Mouse (Mus musculus) midbrain, embryonic 11.5 days (tissue): Measurements from ENCODE around the gene Mief2. TPM values are rescaled to one million over a fixed set of nuclear protein-coding genes. Genes with fewer than 3 reads are reported as not detected.
A peak's percentile ranks its signal among the peaks of the same experiment; 100 is the strongest.

ENCODE experiments used
- ATAC-seq: fragments of 200-750 bp; cut with Nextera tagmentation; 2 replicates; pipeline ENCODE4 v1.8.0; 2017; ENCODE audit warnings: moderate TSS enrichment, moderate library complexity; ENCODE audit not compliant: low FRiP score
- DNase-seq: peaks from one replicate; pipeline ENCODE4 v3.0.0; 2015; ENCODE audit warnings: low spot score; ENCODE audit errors: missing footprints
- H3K27ac ChIP-seq: fragments of 300-500 bp; sonication (generic); 2 replicates; pipeline ENCODE4 v1.5.1; 2014; ENCODE audit warnings: low read depth, low read length
- H3K27me3 ChIP-seq: fragments of 300-500 bp; sonication (generic); 2 replicates; pipeline ENCODE4 v1.6.1; 2014; ENCODE audit warnings: mild to moderate bottlenecking, low read length, moderate library complexity, mixed read lengths; ENCODE audit not compliant: control insufficient read depth, insufficient read depth
- H3K36me3 ChIP-seq: fragments of 300-500 bp; sonication (generic); 2 replicates; pipeline ENCODE4 v1.6.1; 2014; ENCODE audit warnings: mild to moderate bottlenecking, low read length, moderate library complexity, mixed read lengths; ENCODE audit not compliant: control insufficient read depth, insufficient read depth
- H3K4me1 ChIP-seq: fragments of 300-500 bp; sonication (generic); 2 replicates; pipeline ENCODE4 v1.6.1; 2014; ENCODE audit warnings: low read length; ENCODE audit not compliant: control insufficient read depth, insufficient read depth
- H3K4me2 ChIP-seq: fragments of 300-500 bp; sonication (generic); 2 replicates; pipeline ENCODE4 v1.6.1; 2014; ENCODE audit warnings: mild to moderate bottlenecking, moderate library complexity
- H3K4me3 ChIP-seq: fragments of 300-500 bp; sonication (generic); 2 replicates; pipeline ENCODE4 v1.5.1; 2014; ENCODE audit warnings: low read depth, low read length
- H3K9ac ChIP-seq: fragments of 300-500 bp; sonication (generic); 2 replicates; pipeline ENCODE4 v1.6.1; 2014; ENCODE audit warnings: low read length
- H3K9me3 ChIP-seq: fragments of 300-500 bp; sonication (generic); 2 replicates; pipeline ENCODE4 v1.6.1; 2016; ENCODE audit warnings: low read length; ENCODE audit not compliant: control insufficient read depth
- WGBS: fragments of 180-500 bp; shearing (Covaris S2); extraction: QIAGEN DNeasy Blood & Tissue Kit; methylation state at CpG from one replicate; pipeline ENCODE4 v1.1.7; 2014; 5-methylcytosine and 5-hydroxymethylcytosine counted together
- polyA plus RNA-seq: library from polyadenylated mRNA; unstranded; fragments of >200 nt; fragmentation: Nextera tagmentation; extraction: Ambion mirVana; gene quantifications from 2 replicates; pipeline ENCODE4 v1.2.1, GENCODE M21; 2014

Mief2 gene
- polyA plus RNA-seq, 1 experiment from 2014 or later, result 13.6 TPM

DNA sequence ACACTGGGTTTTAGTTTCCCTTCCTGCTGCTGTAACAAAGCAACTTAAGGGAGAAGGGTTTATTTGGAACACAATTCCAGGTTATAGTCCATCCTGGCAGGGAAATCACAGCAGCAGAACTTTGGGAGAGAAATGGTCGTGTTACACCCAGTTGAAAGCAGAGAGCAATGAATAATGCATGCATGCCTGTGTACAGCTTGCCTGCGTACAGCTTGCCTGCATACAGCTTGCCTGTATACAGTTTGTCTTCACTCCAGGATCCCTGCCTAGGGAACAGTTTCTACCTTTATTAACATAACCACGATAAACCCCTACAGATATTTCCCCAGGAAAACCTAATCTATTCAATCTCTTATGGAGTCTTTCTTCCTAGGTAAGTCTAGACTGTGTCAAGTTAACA is 42.6 kb downstream of the Mief2 start:
- WGBS, result 79% methylated on average over 3 of the region's 3 CpGs
- H3K27me3 ChIP-seq, result no peaks in the 10 kb centered on the region
- DNase-seq (no peak), ATAC-seq (no peak)
- no peaks in the 10 kb centered on the region for H3K36me3 ChIP-seq
- no peak overlapping the region for H3K9ac ChIP-seq
- H3K9me3 ChIP-seq, result no peaks in the 10 kb centered on the region
- H3K4me3 ChIP-seq, result no peak overlapping the region
- no peak overlapping the region for H3K4me2 ChIP-seq
- H3K4me1 ChIP-seq, result peaks cover 9% of the 10 kb centered on the region
- no peak overlapping the region for H3K27ac ChIP-seq

DNA sequence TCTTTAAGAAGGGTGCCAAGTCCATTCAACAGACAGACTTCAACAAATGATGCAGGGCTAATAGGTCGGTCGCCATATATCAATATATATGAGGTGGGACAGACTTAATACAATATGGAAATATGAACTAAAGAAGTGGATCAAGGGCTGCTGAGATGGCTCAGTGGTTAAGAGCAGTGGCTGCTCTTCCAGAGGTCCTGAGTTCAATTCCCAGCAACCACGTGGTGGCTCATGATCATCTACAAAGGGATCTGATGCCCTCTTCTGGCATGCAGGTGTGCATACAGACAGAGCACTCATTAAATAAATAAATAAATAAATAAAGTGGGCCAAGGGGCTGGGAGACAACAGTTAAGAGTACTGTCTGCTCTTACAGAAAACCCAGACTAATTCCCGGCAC is 44.0 kb downstream of the Mief2 start:
- WGBS, result 84% methylated on average over 4 of the region's 4 CpGs
- Histone ChIP-seq H3K4me1 (peaks cover 16% of the 10 kb centered on the region), H3K9me3 (no peaks in the 10 kb centered on the region), H3K36me3 (no peaks in the 10 kb centered on the region), H3K4me2 (no peak overlapping the region), H3K27me3 (no peaks in the 10 kb centered on the region), H3K27ac (no peak overlapping the region), H3K9ac (no peak overlapping the region), H3K4me3 (no peak overlapping the region)
- no peak for ATAC-seq
- DNase-seq, result no peak

DNA sequence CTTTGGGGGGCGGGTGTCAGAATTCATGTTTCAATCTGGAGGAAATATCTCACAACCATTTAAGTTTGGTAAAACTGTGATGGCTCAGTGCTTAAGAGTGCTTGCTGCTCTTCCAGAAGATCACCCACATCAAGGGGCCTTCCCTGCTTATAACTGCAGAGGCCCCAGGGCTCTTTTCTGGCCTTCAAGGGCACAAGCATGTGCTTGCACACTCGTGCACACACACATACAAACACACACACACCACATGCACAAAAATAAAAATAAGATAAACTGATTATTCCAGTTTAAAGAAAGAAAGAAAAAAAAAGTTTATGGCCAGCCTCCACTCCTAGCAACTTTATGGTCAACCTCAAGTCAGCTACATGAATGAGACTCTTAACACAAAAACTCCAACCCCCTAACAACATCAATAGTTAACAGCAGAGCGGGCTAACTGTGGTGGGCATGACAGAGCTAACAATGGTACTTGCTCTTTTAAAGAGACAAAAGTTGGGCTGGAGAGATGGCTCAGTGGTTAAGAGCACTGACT is 46.0 kb downstream of the Mief2 start:
- H3K36me3 ChIP-seq, result no peaks in the 10 kb centered on the region
- H3K4me3 ChIP-seq, result no peak overlapping the region
- no peaks in the 10 kb centered on the region for H3K9me3 ChIP-seq
- H3K27me3 ChIP-seq, result no peaks in the 10 kb centered on the region
- ATAC-seq (no peak), DNase-seq (no peak)
- H3K4me1 ChIP-seq, result peaks cover 29% of the 10 kb centered on the region
- H3K27ac ChIP-seq, result no peak overlapping the region
- no peak overlapping the region for H3K4me2 ChIP-seq
- no peak overlapping the region for H3K9ac ChIP-seq
- 90% methylated on average over 3 of the region's 3 CpGs for WGBS

DNA sequence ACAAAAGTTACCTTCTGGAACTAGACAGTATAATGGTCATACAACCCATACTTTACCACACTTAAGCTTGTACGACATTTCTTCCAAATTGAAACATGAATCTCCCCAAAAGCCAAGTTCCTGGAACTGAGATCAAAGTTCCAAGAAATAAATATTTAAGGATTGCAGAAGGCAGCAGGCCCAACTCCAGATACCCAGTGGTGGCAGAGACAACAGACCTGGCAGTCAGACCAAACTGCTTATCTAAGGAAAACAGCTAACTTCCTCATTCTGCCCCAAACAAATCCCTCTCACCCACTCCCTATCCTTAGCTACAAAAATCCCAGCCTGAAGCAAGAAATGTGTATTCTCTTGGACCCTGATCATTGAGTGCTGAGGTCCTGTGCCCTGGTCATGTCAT is 46.6 kb downstream of the Mief2 start:
- WGBS, result 82% methylated on average over 1 of the region's 1 CpGs

GRCm38 (mm10) chr11:60775578-60775977 is 47.4 kb downstream of the Mief2 start:
- ATAC-seq (no peak), DNase-seq (no peak)
- WGBS, result 60% methylated on average over 6 of the region's 6 CpGs
- Histone ChIP-seq H3K27me3 (no peaks in the 10 kb centered on the region), H3K4me3 (peak overlapping the region; percentile 79; the same call in 1 of the 2 replicates), H3K9ac (peak overlapping the region; percentile 21; the same call in 1 of the 2 replicates), H3K27ac (no peak overlapping the region), H3K36me3 (no peaks in the 10 kb centered on the region), H3K4me1 (peaks cover 41% of the 10 kb centered on the region), H3K4me2 (peak overlapping the region; percentile 79), H3K9me3 (no peaks in the 10 kb centered on the region)

More for the DNA sequence above, 46.6 kb downstream of the Mief2 start:
- Histone ChIP-seq H3K9ac (no peak overlapping the region; the same call in 1 of the 2 replicates), H3K4me2 (no peak overlapping the region), H3K4me3 (no peak overlapping the region), H3K27ac (no peak overlapping the region), H3K4me1 (peaks cover 34% of the 10 kb centered on the region), H3K27me3 (no peaks in the 10 kb centered on the region), H3K36me3 (no peaks in the 10 kb centered on the region), H3K9me3 (no peaks in the 10 kb centered on the region)
- DNase-seq, result no peak
- ATAC-seq, result no peak

DNA sequence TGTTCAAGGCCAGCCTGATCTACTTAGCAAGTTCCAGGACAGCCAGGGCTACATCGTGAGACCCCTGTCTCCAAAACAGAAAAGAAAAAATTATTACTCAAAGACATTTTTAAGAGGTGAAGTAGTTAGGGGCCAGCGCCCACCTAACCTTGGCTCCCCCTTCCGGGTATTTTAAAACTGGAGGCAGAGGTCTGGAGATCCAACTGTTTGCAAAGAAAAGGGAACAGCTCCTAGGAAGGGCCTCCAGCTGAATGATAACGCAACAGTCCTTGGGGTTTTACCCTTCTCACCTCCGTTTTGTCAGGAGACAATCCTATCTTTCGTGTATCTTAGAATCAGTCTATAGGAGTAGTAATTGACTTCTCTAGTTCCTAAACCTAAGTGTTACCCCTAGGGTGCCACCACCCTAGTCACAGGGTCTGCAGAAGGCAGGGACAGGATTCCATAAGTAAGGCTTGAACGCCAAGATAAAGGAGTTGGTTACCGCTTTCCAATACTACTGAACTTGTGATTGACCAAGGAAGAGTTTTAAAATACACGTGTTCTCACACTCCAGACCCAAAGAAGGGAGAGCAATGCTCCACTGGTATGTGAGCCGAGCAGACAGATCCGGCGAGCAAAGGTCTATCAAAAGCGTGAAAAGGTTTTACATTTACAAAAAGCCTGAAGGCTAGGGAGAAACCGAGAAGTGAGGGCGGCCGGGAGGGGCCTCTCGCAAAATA is 48.1 kb downstream of the Mief2 start:
- DNase-seq (peak; percentile 85), ATAC-seq (no peak)
- Histone ChIP-seq H3K4me1 (peaks cover 48% of the 10 kb centered on the region), H3K27me3 (no peaks in the 10 kb centered on the region), H3K9me3 (no peaks in the 10 kb centered on the region), H3K27ac (no peak overlapping the region), H3K36me3 (no peaks in the 10 kb centered on the region), H3K4me3 (peak overlapping the region; percentile 79), H3K4me2 (peak overlapping the region; percentile 79), H3K9ac (peak overlapping the region; percentile 83)
- 6% methylated on average over 17 of the region's 17 CpGs for WGBS

GRCm38 (mm10) chr11:60776829-60777740 is 48.9 kb downstream of the Mief2 start, which contains the start of the genes Top3a and Smcr8:
Top3a (minus strand) TSS chr11:60777365.
Smcr8 (plus strand) TSS chr11:60777524.
- Histone ChIP-seq H3K36me3 (no peaks in the 10 kb centered on the region), H3K4me1 (peaks cover 55% of the 10 kb centered on the region), H3K9ac (peak within 1 kb of the TSS; percentile 83), H3K27ac (peak within 1 kb of the TSS; percentile 59), H3K27me3 (no peaks in the 10 kb centered on the region), H3K9me3 (no peaks in the 10 kb centered on the region), H3K4me3 (peak within 1 kb of the TSS; percentile 79), H3K4me2 (peak within 1 kb of the TSS; percentile 79)
- DNase-seq (peak; percentile 98), ATAC-seq (peak; percentile 98)
- WGBS, result under 1% methylated on average over 62 of the region's 62 CpGs

GRCm38 (mm10) chr11:60777801-60778370 is 49.7 kb downstream of the Mief2 start:
- Histone ChIP-seq H3K27me3 (no peaks in the 10 kb centered on the region), H3K9me3 (no peaks in the 10 kb centered on the region), H3K9ac (peak overlapping the region; percentile 83), H3K36me3 (peaks cover 3% of the 10 kb centered on the region; the same call in 1 of the 2 replicates), H3K27ac (no peak overlapping the region; the same call in 1 of the 2 replicates), H3K4me1 (peaks cover 59% of the 10 kb centered on the region), H3K4me3 (peak overlapping the region; percentile 79), H3K4me2 (peak overlapping the region; percentile 79)
- 28% methylated on average over 16 of the region's 16 CpGs for WGBS
- DNase-seq, result no peak
- ATAC-seq, result no peak
